Comparison of ENCODE assay signal across 8 mouse cellular contexts in genomic region chr13:23620056-23620732, GRCm38 (mm10). TPM values are rescaled to one million over a fixed set of nuclear protein-coding genes. Genes with fewer than 3 reads are reported as not detected.
DNase-seq lines count a peak whose midpoint lies in the region; ATAC-seq and TF ChIP-seq lines count a peak whose summit lies in the region.

No protein-coding gene starts in this region.

- no peak for ATAC-seq in kidney, embryonic 14.5 days (ENCODE audit: low FRiP score, low TSS enrichment)
- no peak for ATAC-seq in G1E (ENCODE audit: extremely low read depth, insufficient number of reproducible peaks, low FRiP score, poor library complexity, severe bottlenecking)
- ATAC-seq in forebrain, embryonic 11.5 days (replicated peaks; ENCODE audit: low FRiP score) = no peak
- no peak for ATAC-seq in liver, embryonic 12.5 days

- H3K4me3 ChIP-seq in kidney, embryonic 14.5 days (ENCODE audit: low read length) = peak overlapping the region; percentile 75
- H3K4me3 ChIP-seq in G1E (ENCODE audit: low read depth, low read length) = peak overlapping the region; percentile 70
- peak overlapping the region; percentile 67 for H3K4me3 ChIP-seq in forebrain, embryonic 11.5 days (ENCODE audit: low read depth, low read length)
- H3K4me3 ChIP-seq in liver, embryonic 12.5 days = peak overlapping the region; percentile 72

- peaks cover 3% of the 10 kb centered on the region; the same call in 1 of the 2 replicates for H3K4me1 ChIP-seq in kidney, embryonic 14.5 days (ENCODE audit: control insufficient read depth, insufficient read depth, low read length)
- H3K4me1 ChIP-seq in G1E (ENCODE audit: insufficient read depth, low read depth, low read length) = peaks cover 23% of the 10 kb centered on the region
- no peaks in the 10 kb centered on the region; the same call in 1 of the 2 replicates for H3K4me1 ChIP-seq in forebrain, embryonic 11.5 days (replicated peaks; ENCODE audit: control insufficient read depth, insufficient read depth, low read length)
- H3K4me1 ChIP-seq in liver, embryonic 12.5 days = peaks cover 28% of the 10 kb centered on the region

- H3K9me3 ChIP-seq in kidney, embryonic 14.5 days (ENCODE audit: control insufficient read depth, low read length) = no peaks in the 10 kb centered on the region
- no peaks in the 10 kb centered on the region for H3K9me3 ChIP-seq in G1E (replicated peaks)
- no peaks in the 10 kb centered on the region for H3K9me3 ChIP-seq in forebrain, embryonic 11.5 days (ENCODE audit: control insufficient read depth, low read length)
- no peaks in the 10 kb centered on the region for H3K9me3 ChIP-seq in liver, embryonic 12.5 days (replicated peaks)

- no peaks in the 10 kb centered on the region for H3K27me3 ChIP-seq in kidney, embryonic 14.5 days (ENCODE audit: control insufficient read depth, insufficient read depth, low read length)
- no peaks in the 10 kb centered on the region for H3K27me3 ChIP-seq in G1E (ENCODE audit: insufficient read depth, low read length)
- no peaks in the 10 kb centered on the region for H3K27me3 ChIP-seq in forebrain, embryonic 11.5 days (ENCODE audit: control insufficient read depth, insufficient read depth, low read length)
- peaks cover 3% of the 10 kb centered on the region; the same call in 1 of the 2 replicates for H3K27me3 ChIP-seq in liver, embryonic 12.5 days (replicated peaks)

- no peak for TF ChIP-seq CTCF in G1E (IDR thresholded peaks at IDR 0.05; ENCODE audit: low read depth, low read length)

- H3K4me2 ChIP-seq in kidney, embryonic 14.5 days (replicated peaks; ENCODE audit: low read depth, low read length) = peak overlapping the region; percentile 77
- H3K4me2 ChIP-seq in forebrain, embryonic 11.5 days (ENCODE audit: low read depth, low read length, severe bottlenecking) = peak overlapping the region; percentile 84
- peak overlapping the region; percentile 90 for H3K4me2 ChIP-seq in liver, embryonic 12.5 days

- no peaks in the 10 kb centered on the region for H3K36me3 ChIP-seq in kidney, embryonic 14.5 days (ENCODE audit: control insufficient read depth, insufficient read depth, low read length)
- no peaks in the 10 kb centered on the region for H3K36me3 ChIP-seq in G1E (replicated peaks)
- no peaks in the 10 kb centered on the region for H3K36me3 ChIP-seq in forebrain, embryonic 11.5 days (ENCODE audit: control insufficient read depth, insufficient read depth, low read length)
- H3K36me3 ChIP-seq in liver, embryonic 12.5 days = no peaks in the 10 kb centered on the region

- peak overlapping the region; percentile 95 for H3K9ac ChIP-seq in kidney, embryonic 14.5 days (ENCODE audit: low read depth, low read length)
- H3K9ac ChIP-seq in forebrain, embryonic 11.5 days (ENCODE audit: low read length) = peak overlapping the region; percentile 97
- peak overlapping the region; percentile 97 for H3K9ac ChIP-seq in liver, embryonic 12.5 days

- peak overlapping the region; percentile 99 for H3K27ac ChIP-seq in kidney, embryonic 14.5 days (ENCODE audit: low read depth, low read length)
- H3K27ac ChIP-seq in forebrain, embryonic 11.5 days (ENCODE audit: low read depth, low read length) = peak overlapping the region; percentile 100
- peak overlapping the region; percentile 100 for H3K27ac ChIP-seq in liver, embryonic 12.5 days

- WGBS in kidney, embryonic 14.5 days = 52% methylated on average over 12 of the region's 12 CpGs
- 55% methylated on average over 12 of the region's 12 CpGs for WGBS in forebrain, embryonic 11.5 days
- 29% methylated on average over 12 of the region's 12 CpGs for WGBS in liver, embryonic 12.5 days (ENCODE audit: insufficient replicate concordance)

- DNase-seq in kidney, adult 8-10 months = no peak
- DNase-seq in G1E (ENCODE audit: low spot score) = no peak
- no peak for DNase-seq in forebrain, embryonic 11.5 days (ENCODE audit: low spot score)
- no peak for DNase-seq in right cerebral cortex, postnatal 4 days
- DNase-seq in gastrocnemius, postnatal 4 days (ENCODE audit: low spot score in 2 of 2) = no peak
- DNase-seq in lung, postnatal 4 days = no peak

RNA-seq across cellular contexts. Expression of gene Hist1h2be, which starts 0.7 kb away (rescaled TPM):
- 2.9 and 3.1 TPM in 2 replicates for polyA plus RNA-seq in kidney, embryonic 14.5 days (2014; fragmentation: Nextera tagmentation; extraction: Ambion mirVana)
- total RNA-seq in G1E (2014; fragmentation: Nextera tagmentation) (27.7 and 30.2 TPM in 2 replicates), G1E (2017) (110 and 153 TPM in 2 replicates)
- polyA plus RNA-seq in G1E (2012) = 0.56 and 3.5 TPM in 2 replicates
- 4.0 and 4.6 TPM in 2 replicates for polyA plus RNA-seq in forebrain, embryonic 11.5 days (2014; fragmentation: Nextera tagmentation; extraction: Ambion mirVana)
- polyA plus RNA-seq in liver, embryonic 12.5 days (2016; fragmentation: Nextera tagmentation; extraction: Ambion mirVana) = 2.1 and 2.2 TPM in 2 replicates
- 10 to 100 TPM; 40.8 to 47.6 TPM for total RNA-seq in gastrocnemius, postnatal 4 days (2021)

RNA-seq across cellular contexts. Expression of gene Hist1h1e, which starts 2.2 kb away (rescaled TPM):
- 17.6 and 20.4 TPM in 2 replicates for polyA plus RNA-seq in kidney, embryonic 14.5 days (2014; fragmentation: Nextera tagmentation; extraction: Ambion mirVana)
- total RNA-seq in G1E (2014; fragmentation: Nextera tagmentation) (1,109 and 1,273 TPM in 2 replicates), G1E (2017) (215 and 254 TPM in 2 replicates)
- 4.0 and 18.2 TPM in 2 replicates for polyA plus RNA-seq in G1E (2012)
- 27.3 and 27.7 TPM in 2 replicates for polyA plus RNA-seq in forebrain, embryonic 11.5 days (2014; fragmentation: Nextera tagmentation; extraction: Ambion mirVana)
- 26.5 and 27.9 TPM in 2 replicates for polyA plus RNA-seq in liver, embryonic 12.5 days (2016; fragmentation: Nextera tagmentation; extraction: Ambion mirVana)
- 100 to 1,000 TPM; 307 to 345 TPM for total RNA-seq in gastrocnemius, postnatal 4 days (2021)

RNA-seq across cellular contexts. Expression of gene Hist1h4d, which starts 38.8 kb away (rescaled TPM):
- 113 and 136 TPM in 2 replicates for polyA plus RNA-seq in kidney, embryonic 14.5 days (2014; fragmentation: Nextera tagmentation; extraction: Ambion mirVana)
- total RNA-seq in G1E (2014; fragmentation: Nextera tagmentation) (2,252 and 2,609 TPM in 2 replicates), G1E (2017) (1,080 and 1,131 TPM in 2 replicates)
- polyA plus RNA-seq in G1E (2012) = 14.6 and 40.1 TPM in 2 replicates
- 132 and 133 TPM in 2 replicates for polyA plus RNA-seq in forebrain, embryonic 11.5 days (2014; fragmentation: Nextera tagmentation; extraction: Ambion mirVana)
- 128 and 134 TPM in 2 replicates for polyA plus RNA-seq in liver, embryonic 12.5 days (2016; fragmentation: Nextera tagmentation; extraction: Ambion mirVana)
- total RNA-seq in gastrocnemius, postnatal 4 days (2021) = 100 to 1,000 TPM; 302 to 338 TPM

RNA-seq across cellular contexts. Expression of gene Hist1h3d, which starts 44.6 kb away (rescaled TPM):
- polyA plus RNA-seq in kidney, embryonic 14.5 days (2014; fragmentation: Nextera tagmentation; extraction: Ambion mirVana) = 12.0 and 14.7 TPM in 2 replicates
- total RNA-seq in G1E (2014; fragmentation: Nextera tagmentation) = 524 and 556 TPM in 2 replicates
- 92.0 and 101 TPM in 2 replicates for total RNA-seq in G1E (2017)
- polyA plus RNA-seq in G1E (2012) = 3.7 and 9.6 TPM in 2 replicates
- 11.9 and 13.9 TPM in 2 replicates for polyA plus RNA-seq in forebrain, embryonic 11.5 days (2014; fragmentation: Nextera tagmentation; extraction: Ambion mirVana)
- 5.3 and 6.2 TPM in 2 replicates for polyA plus RNA-seq in liver, embryonic 12.5 days (2016; fragmentation: Nextera tagmentation; extraction: Ambion mirVana)
- total RNA-seq in gastrocnemius, postnatal 4 days (2021) = 10 to 100 TPM; 55.2 to 69.3 TPM

RNA-seq across cellular contexts. Expression of gene Hist1h2ad, which starts 46.0 kb away (rescaled TPM):
- polyA plus RNA-seq in kidney, embryonic 14.5 days (2014; fragmentation: Nextera tagmentation; extraction: Ambion mirVana) = 2.9 and 5.3 TPM in 2 replicates
- total RNA-seq in G1E (2014; fragmentation: Nextera tagmentation) (5.3 and 7.3 TPM in 2 replicates), G1E (2017) (491 and 756 TPM in 2 replicates)
- polyA plus RNA-seq in G1E (2012) = 2.3 and 7.4 TPM in 2 replicates
- 2.5 and 3.0 TPM in 2 replicates for polyA plus RNA-seq in forebrain, embryonic 11.5 days (2014; fragmentation: Nextera tagmentation; extraction: Ambion mirVana)
- 1.2 and 3.1 TPM in 2 replicates for polyA plus RNA-seq in liver, embryonic 12.5 days (2016; fragmentation: Nextera tagmentation; extraction: Ambion mirVana)
- 10 to 100 TPM; 51.6 to 79.2 TPM for total RNA-seq in gastrocnemius, postnatal 4 days (2021)
